Mouse (Mus musculus) forebrain, embryonic 14.5 days (tissue): ENCODE measurements around the gene Myom1. TPM values are rescaled to one million over a fixed set of nuclear protein-coding genes. Genes with fewer than 3 reads are reported as not detected.

Source experiments
- ATAC-seq: fragments of 200-750 bp; cut with Nextera tagmentation; 2 replicates; pipeline ENCODE4 v1.8.0; 2017; ENCODE audit warnings: mild to moderate bottlenecking, moderate library complexity
- DNase-seq: peaks from one replicate; pipeline ENCODE4 v3.0.0-alpha.2; 2015; ENCODE audit warnings: low spot score
- H3K27ac ChIP-seq: fragments of 300-500 bp; sonication (generic); 2 replicates; pipeline ENCODE4 v1.5.1; 2014; ENCODE audit warnings: low read depth, mild to moderate bottlenecking, control low read depth, low read length, moderate library complexity
- H3K27me3 ChIP-seq: fragments of 300-500 bp; sonication (generic); replicated peaks from 2 replicates; pipeline ENCODE4 v1.6.1; 2014; ENCODE audit warnings: low read length, control low read depth, mixed read lengths; ENCODE audit not compliant: control insufficient read depth, insufficient read depth
- H3K36me3 ChIP-seq: fragments of 300-500 bp; sonication (generic); 2 replicates; pipeline ENCODE4 v1.6.1; 2014; ENCODE audit warnings: low read length, control low read depth; ENCODE audit not compliant: control insufficient read depth, insufficient read depth
- H3K4me1 ChIP-seq: fragments of 300-500 bp; sonication (generic); 2 replicates; pipeline ENCODE4 v1.6.1; 2014; ENCODE audit warnings: antibody characterized with exemption, low read length, control low read depth; ENCODE audit not compliant: control insufficient read depth, insufficient read depth
- H3K4me2 ChIP-seq: fragments of 300-500 bp; sonication (generic); 2 replicates; pipeline ENCODE4 v1.6.1; 2014; ENCODE audit warnings: mild to moderate bottlenecking, control low read depth, low read length
- H3K4me3 ChIP-seq: fragments of 300-500 bp; sonication (generic); 2 replicates; pipeline ENCODE4 v1.5.1; 2014; ENCODE audit warnings: low read depth, low read length, control low read depth
- H3K9ac ChIP-seq: fragments of 300-500 bp; sonication (generic); 2 replicates; pipeline ENCODE4 v1.6.1; 2014; ENCODE audit warnings: mild to moderate bottlenecking, low read length, control low read depth, moderate library complexity
- H3K9me3 ChIP-seq: fragments of 300-500 bp; sonication (generic); replicated peaks from 2 replicates; pipeline ENCODE4 v1.6.1; 2016; ENCODE audit warnings: low read length, control low read depth, mixed read lengths; ENCODE audit not compliant: control insufficient read depth
- WGBS: fragments of 180-500 bp; shearing (Covaris S2); extraction: QIAGEN DNeasy Blood & Tissue Kit; methylation state at CpG from one replicate; pipeline ENCODE4 v1.1.7; 2014; 5-methylcytosine and 5-hydroxymethylcytosine counted together
- polyA plus RNA-seq: library from polyadenylated mRNA; unstranded; fragments of >200 nt; fragmentation: Nextera tagmentation; extraction: Ambion mirVana; gene quantifications from 2 replicates; pipeline ENCODE4 v1.2.1, GENCODE M21; 2014

Gene Myom1
- polyA plus RNA-seq, 1 experiment from 2014 or later: 1.0 TPM

GRCm38 (mm10) chr17:70989991-70990390, 12.4 kb upstream of the Myom1 start:
- ATAC-seq (peak; percentile 68), DNase-seq (peak; percentile 61)
- Histone ChIP-seq H3K27ac (peak overlapping the region; percentile 94), H3K9ac (peak overlapping the region; percentile 94), H3K9me3 (no peaks in the 10 kb centered on the region), H3K36me3 (peaks cover 20% of the 10 kb centered on the region), H3K27me3 (no peaks in the 10 kb centered on the region), H3K4me3 (peak overlapping the region; percentile 94), H3K4me2 (peak overlapping the region; percentile 84), H3K4me1 (peaks cover 14% of the 10 kb centered on the region; the same call in 1 of the 2 replicates)
- WGBS: under 1% methylated on average over 24 of the region's 24 CpGs

GRCm38 (mm10) chr17:70990403-70991303, 11.8 kb upstream of the Myom1 start:
- Histone ChIP-seq H3K4me1 (peaks cover 14% of the 10 kb centered on the region; the same call in 1 of the 2 replicates), H3K27me3 (no peaks in the 10 kb centered on the region), H3K9ac (peak overlapping the region; percentile 94), H3K36me3 (peaks cover 23% of the 10 kb centered on the region), H3K4me2 (peak overlapping the region; percentile 84), H3K9me3 (no peaks in the 10 kb centered on the region), H3K4me3 (peak overlapping the region; percentile 94), H3K27ac (peak overlapping the region; percentile 94)
- WGBS: 1% methylated on average over 59 of the region's 70 CpGs
- ATAC-seq (peak; percentile 95), DNase-seq (peak; percentile 81)

- DNase-seq: no peak
- no peak overlapping the region for H3K27ac ChIP-seq
- WGBS: 87% methylated on average over 16 of the region's 16 CpGs
Observed at GRCm38 (mm10) chr17:70991706-70992625, 10.5 kb upstream of the Myom1 start.

GRCm38 (mm10) chr17:70992662-70993061, 9.8 kb upstream of the Myom1 start:
- Histone ChIP-seq H3K36me3 (peaks cover 21% of the 10 kb centered on the region), H3K27ac (no peak overlapping the region; the same call in 1 of the 2 replicates), H3K9ac (no peak overlapping the region), H3K9me3 (no peaks in the 10 kb centered on the region), H3K4me3 (no peak overlapping the region), H3K27me3 (no peaks in the 10 kb centered on the region), H3K4me1 (peaks cover 14% of the 10 kb centered on the region; the same call in 1 of the 2 replicates), H3K4me2 (no peak overlapping the region)
- DNase-seq (no peak), ATAC-seq (no peak)
- 68% methylated on average over 9 of the region's 9 CpGs for WGBS

More at GRCm38 (mm10) chr17:70991706-70992625, 10.5 kb upstream of the Myom1 start:
- H3K4me2 ChIP-seq: no peak overlapping the region
- ATAC-seq: no peak
- H3K4me1 ChIP-seq: peaks cover 14% of the 10 kb centered on the region; the same call in 1 of the 2 replicates
- no peak overlapping the region for H3K4me3 ChIP-seq
- no peak overlapping the region for H3K9ac ChIP-seq
- H3K27me3 ChIP-seq: no peaks in the 10 kb centered on the region
- H3K36me3 ChIP-seq: peaks cover 26% of the 10 kb centered on the region
- no peaks in the 10 kb centered on the region for H3K9me3 ChIP-seq

GRCm38 (mm10) chr17:70993385-70993807, 9.0 kb upstream of the Myom1 start:
- DNase-seq: peak; percentile 70
- no peak; the same call in 1 of the 2 replicates for ATAC-seq
- WGBS: 4% methylated on average over 3 of the region's 3 CpGs
- no peaks in the 10 kb centered on the region for H3K9me3 ChIP-seq
- no peaks in the 10 kb centered on the region for H3K27me3 ChIP-seq
- peaks cover 19% of the 10 kb centered on the region for H3K36me3 ChIP-seq
- no peak overlapping the region for H3K9ac ChIP-seq
- H3K27ac ChIP-seq: no peak overlapping the region
- H3K4me3 ChIP-seq: no peak overlapping the region
- H3K4me1 ChIP-seq: peaks cover 14% of the 10 kb centered on the region; the same call in 1 of the 2 replicates
- no peak overlapping the region for H3K4me2 ChIP-seq

GRCm38 (mm10) chr17:70994671-70995070, 7.8 kb upstream of the Myom1 start:
- peaks cover 5% of the 10 kb centered on the region; the same call in 1 of the 2 replicates for H3K4me1 ChIP-seq
- DNase-seq: no peak

GRCm38 (mm10) chr17:70995551-70995950, 6.9 kb upstream of the Myom1 start:
- DNase-seq (no peak), ATAC-seq (no peak)
- no peak overlapping the region for H3K27ac ChIP-seq
- no peak overlapping the region for H3K4me2 ChIP-seq
- H3K4me1 ChIP-seq: peaks cover 5% of the 10 kb centered on the region; the same call in 1 of the 2 replicates
- peaks cover 17% of the 10 kb centered on the region for H3K36me3 ChIP-seq
- H3K9ac ChIP-seq: no peak overlapping the region
- H3K27me3 ChIP-seq: no peaks in the 10 kb centered on the region
- H3K4me3 ChIP-seq: no peak overlapping the region
- no peaks in the 10 kb centered on the region for H3K9me3 ChIP-seq
- WGBS: 94% methylated on average over 6 of the region's 6 CpGs

More at GRCm38 (mm10) chr17:70994671-70995070, 7.8 kb upstream of the Myom1 start:
- peaks cover 17% of the 10 kb centered on the region for H3K36me3 ChIP-seq
- ATAC-seq: no peak
- no peaks in the 10 kb centered on the region for H3K27me3 ChIP-seq
- H3K9ac ChIP-seq: no peak overlapping the region
- WGBS: 83% methylated on average over 6 of the region's 6 CpGs
- H3K27ac ChIP-seq: no peak overlapping the region
- H3K4me3 ChIP-seq: no peak overlapping the region
- H3K4me2 ChIP-seq: no peak overlapping the region
- H3K9me3 ChIP-seq: no peaks in the 10 kb centered on the region

- Histone ChIP-seq H3K27me3 (no peaks in the 10 kb centered on the region), H3K9me3 (no peaks in the 10 kb centered on the region), H3K4me1 (0 out of 2 replicates have a peak, but pooled peaks cover 3% of the 10 kb centered on the region), H3K9ac (no peak overlapping the region), H3K27ac (no peak overlapping the region), H3K36me3 (peaks cover 17% of the 10 kb centered on the region), H3K4me2 (no peak overlapping the region), H3K4me3 (no peak overlapping the region)
- 89% methylated on average over 6 of the region's 6 CpGs for WGBS
- ATAC-seq (no peak), DNase-seq (no peak)
Observed at GRCm38 (mm10) chr17:70997836-70998235, 4.6 kb upstream of the Myom1 start.
